Mouse (Mus musculus) neutrophil, adult 5-6 weeks (primary cell): ENCODE measurements at regions not wholly inside any gene's neighbourhood (a gene's known extent, or its start where the extent isn't known, plus 50 kb on each side); places are given as distances from the start of the nearest gene placed in this dataset.

Source experiments
- ATAC-seq: fragments of 151-379, 151-347 bp; 2 replicates; pipeline ENCODE4 v1.8.0; 2017; ENCODE audit warnings: mild to moderate bottlenecking, moderate TSS enrichment; ENCODE audit not compliant: insufficient number of reproducible peaks, poor library complexity, low FRiP score, severe bottlenecking; ENCODE audit errors: extremely low read depth

GRCm38 (mm10) chr5:118316310-118317017, 71.4 kb downstream of the 2410131K14Rik start:
- ATAC-seq, result no peak

DNA sequence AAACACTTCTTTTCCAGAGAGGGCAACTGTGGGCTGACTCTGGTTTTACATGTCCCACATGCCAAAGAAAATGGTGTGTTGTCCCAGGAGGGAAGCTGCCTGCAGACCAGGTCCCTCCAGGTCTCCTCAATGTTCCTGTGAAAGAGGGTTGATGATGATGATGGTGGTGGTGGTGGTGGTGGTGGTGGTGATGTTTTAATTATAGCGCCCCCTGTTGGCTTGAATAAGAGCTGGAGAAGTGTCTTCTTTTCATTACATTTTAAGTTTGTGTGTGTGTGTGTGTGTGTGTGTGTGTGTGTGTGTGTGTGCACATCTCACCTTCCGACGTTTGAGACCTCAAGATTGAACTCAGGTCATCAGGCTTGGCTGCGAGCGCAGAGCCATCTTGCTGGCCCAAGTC, 73.0 kb downstream of the 2410131K14Rik start:
- no peak for ATAC-seq

DNA sequence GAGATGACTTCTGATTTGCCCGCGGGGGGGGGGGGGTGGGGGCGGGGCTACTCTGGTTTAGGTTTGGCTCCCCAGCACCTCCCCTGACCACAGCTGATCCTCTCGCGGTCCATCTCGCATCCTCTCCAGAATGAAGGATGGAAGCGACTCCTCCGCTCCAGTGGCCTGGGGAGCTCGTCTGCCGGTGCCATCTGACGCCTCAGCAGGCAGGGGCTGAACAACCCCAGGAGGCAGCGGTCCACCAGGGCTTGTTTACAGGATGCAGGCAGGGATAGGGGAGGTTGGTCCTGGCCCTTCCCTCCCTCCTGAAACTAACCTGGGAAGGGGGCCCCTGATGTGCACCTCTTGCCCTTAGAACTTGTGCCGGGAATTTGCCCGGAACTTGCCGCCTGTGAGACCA, 73.9 kb downstream of the 2410131K14Rik start:
- ATAC-seq, result no peak

GRCm38 (mm10) chr5:118321719-118322455, 76.9 kb downstream of the 2410131K14Rik start:
- no peak for ATAC-seq

- no peak for ATAC-seq
Measured at GRCm38 (mm10) chr5:118323151-118323550, 78.1 kb downstream of the 2410131K14Rik start.

DNA sequence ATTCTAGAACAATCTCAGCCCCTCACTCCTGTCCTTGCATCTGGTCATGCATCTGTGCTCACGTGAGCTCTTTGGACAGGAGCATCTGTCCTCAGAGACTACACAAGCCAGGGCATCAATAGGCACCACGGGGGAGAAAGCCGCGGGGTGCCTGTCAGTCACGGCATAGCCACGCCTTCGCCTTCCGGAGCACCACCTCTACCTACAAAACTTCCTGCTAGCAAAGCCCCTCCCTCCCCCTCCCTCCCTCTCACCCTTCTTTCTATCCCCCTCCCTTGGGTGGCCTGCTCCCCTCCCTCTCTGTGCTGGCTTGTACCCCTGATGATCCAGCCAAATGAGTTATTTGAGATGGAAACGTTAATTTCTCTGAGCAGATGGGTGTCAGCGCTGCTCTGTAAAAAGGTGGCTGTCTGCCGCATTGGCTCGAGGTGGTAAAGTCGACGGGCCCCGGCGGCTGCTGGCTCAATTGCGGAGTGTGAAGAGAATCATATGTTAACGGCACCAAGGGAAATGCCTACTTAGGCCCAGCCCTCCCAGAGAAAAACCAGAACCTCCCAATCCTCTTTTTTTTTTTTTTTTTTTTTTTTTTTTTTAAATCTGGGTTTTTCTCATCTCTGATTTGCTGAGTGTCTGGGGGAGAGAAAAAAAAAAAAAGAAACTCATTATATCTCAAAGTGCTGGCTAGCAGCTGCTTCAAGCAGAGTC, 82.0 kb downstream of the 2410131K14Rik start:
- ATAC-seq, result peak; percentile 49

GRCm38 (mm10) chr5:118327961-118328712, 83.1 kb downstream of the 2410131K14Rik start:
- ATAC-seq, result no peak

- ATAC-seq, result no peak
Measured at GRCm38 (mm10) chr5:118329143-118329542, 84.1 kb downstream of the 2410131K14Rik start.

- no peak for ATAC-seq
Measured at GRCm38 (mm10) chr5:118331286-118331607, 86.2 kb downstream of the 2410131K14Rik start.

- peak; percentile 49; the same call in 1 of the 2 replicates for ATAC-seq
Measured at GRCm38 (mm10) chr5:118331608-118332394, 86.8 kb downstream of the 2410131K14Rik start.

DNA sequence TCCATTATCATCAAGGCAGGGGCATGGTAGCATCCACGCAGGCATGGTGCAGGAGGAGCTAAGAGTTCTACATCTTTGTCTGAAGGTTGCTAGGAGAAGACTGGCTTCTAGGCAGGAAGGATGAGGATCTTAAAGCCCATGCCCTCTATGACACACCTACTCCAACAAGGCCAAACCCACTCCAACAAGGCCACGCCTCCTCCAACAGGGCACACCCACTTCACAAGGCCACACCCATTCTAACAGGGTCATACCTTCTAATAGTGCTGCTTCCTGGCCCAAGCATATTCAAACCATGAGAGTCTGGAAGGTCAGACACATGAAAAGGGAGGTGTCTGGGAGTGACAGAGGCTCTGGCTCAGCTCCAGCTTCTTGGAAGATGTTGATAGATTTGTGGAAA, 89.0 kb downstream of the 2410131K14Rik start:
- no peak for ATAC-seq

DNA sequence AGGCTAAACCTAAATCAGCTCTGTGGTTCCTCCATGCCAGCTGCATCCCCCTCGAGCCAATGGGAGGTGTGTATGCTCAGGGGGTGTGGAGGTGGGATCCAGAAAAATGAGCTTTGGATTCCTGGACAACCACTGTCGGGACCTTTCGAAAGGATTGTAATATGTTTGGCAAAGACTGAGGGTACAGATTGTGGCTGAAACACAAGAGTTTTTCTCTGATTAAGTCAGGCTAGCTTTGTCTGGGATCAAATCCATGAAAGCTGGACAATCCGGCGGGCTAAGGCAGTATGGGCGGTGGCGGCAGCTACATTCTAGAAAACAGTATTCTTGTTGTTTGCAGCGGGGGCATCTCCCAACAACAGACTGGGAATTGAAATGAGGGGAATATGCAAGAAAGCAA, 93.2 kb downstream of the 2410131K14Rik start:
- no peak for ATAC-seq

DNA sequence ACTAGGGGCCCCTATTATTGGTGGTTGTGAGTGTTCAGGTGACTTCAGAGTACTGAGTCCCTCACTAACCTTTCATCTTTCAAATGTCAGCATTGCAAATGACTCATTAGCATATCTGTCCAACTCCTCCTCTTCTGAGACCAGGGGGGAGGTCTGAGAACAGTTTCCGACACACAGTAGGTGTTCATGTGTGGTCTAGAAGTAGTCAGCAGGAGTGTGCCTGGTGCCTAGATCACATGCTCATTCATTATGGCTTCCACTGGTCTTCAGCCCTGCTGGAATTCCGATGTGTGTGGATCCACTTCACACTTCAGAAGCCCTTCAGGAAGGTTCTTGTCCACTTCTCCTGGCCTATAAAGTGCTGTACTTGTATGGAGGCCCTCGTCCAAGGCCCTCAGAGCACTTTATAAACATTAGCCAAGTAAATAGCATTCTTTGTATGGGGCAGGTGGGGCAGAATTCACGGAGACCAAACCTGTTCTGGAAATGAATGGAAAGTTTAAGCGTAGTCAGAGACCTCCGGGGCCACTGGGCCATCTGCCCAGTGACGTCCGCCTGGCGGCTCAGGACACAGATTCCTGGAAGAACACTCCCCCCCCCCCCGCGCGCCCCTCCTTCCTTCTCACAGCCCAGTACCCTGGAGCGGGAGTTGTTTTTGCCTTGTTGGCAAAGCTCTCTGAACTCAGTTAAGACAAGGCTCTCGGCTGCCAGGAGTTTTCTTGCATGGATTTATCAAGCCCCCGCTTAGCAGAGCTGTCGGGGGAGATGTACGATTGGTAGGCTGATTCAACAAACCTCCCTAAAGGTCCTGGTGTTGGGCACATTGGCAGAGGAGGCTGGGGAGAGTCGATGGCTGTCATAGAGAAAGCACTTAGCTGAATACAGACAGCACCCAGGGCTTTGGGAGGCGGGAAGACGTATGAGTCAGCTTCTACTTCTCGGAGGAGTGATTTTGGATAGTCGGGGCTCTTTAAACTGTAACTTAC, 94.9 kb downstream of the 2410131K14Rik start:
- no peak for ATAC-seq

- no peak for ATAC-seq
Measured at GRCm38 (mm10) chr5:118343444-118344320, 98.7 kb downstream of the 2410131K14Rik start.

GRCm38 (mm10) chr5:118345226-118345625, 100.2 kb downstream of the 2410131K14Rik start:
- ATAC-seq, result no peak

GRCm38 (mm10) chr5:118349057-118349456, 104.0 kb downstream of the 2410131K14Rik start:
- no peak for ATAC-seq

DNA sequence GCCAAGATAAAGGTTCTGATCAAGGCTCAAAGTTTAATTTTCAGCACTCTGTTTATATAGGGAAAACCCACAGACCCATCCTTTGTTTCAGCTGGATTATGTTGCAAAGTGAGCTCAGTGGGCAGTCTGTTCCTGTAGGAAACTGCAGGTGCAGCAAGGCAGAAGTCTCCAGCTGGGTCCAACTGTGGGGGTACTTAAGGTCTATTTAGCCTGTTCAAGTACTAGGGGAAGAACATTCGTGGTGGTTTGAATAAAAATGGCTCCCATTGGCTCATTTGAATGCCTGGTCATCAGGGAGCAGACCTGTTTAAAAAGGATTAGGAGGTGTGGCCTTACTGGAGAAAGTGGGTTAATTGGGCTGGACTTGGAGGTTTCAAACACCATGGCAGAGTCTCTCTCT, 106.3 kb downstream of the 2410131K14Rik start:
- ATAC-seq, result no peak
